Mouse (Mus musculus) G1E (cell line): ENCODE measurements around the gene Map1lc3a.

ENCODE experiments used
- CTCF ChIP-seq: IDR thresholded peaks from 2 replicates; pipeline ENCODE4 v1.5.1; 2012; ENCODE audit warnings: low read depth, low read length, inconsistent platforms, mixed read lengths
- GATA1 ChIP-seq: IDR thresholded peaks from 2 replicates; pipeline ENCODE4 v1.6.1; 2012; ENCODE audit warnings: borderline replicate concordance, low read length, inconsistent platforms, mixed read lengths
- GATA2 ChIP-seq: IDR thresholded peaks from 2 replicates; pipeline ENCODE4 v1.6.1; 2012; ENCODE audit warnings: low read depth, low read length, inconsistent platforms, borderline replicate concordance
- POLR2AphosphoS5 ChIP-seq: IDR thresholded peaks from 2 replicates; pipeline ENCODE4 v1.6.1; 2012; ENCODE audit warnings: low read depth, low read length, inconsistent platforms; ENCODE audit not compliant: insufficient replicate concordance
- TAL1 ChIP-seq: conservative IDR thresholded peaks from 2 replicates; pipeline ENCODE4 v1.6.1; 2012; ENCODE audit warnings: low read depth, low read length, inconsistent platforms, mixed read lengths

GRCm38 (mm10) chr2:155283793-155284192 is 7.7 kb downstream of the Map1lc3a start:
- no peak for TF ChIP-seq CTCF
- TF ChIP-seq GATA1 = no peak
- TF ChIP-seq TAL1 = no peak
- TF ChIP-seq GATA2 = no peak
- no peak for TF ChIP-seq POLR2AphosphoS5
